Mouse (Mus musculus): Measurements from ENCODE around the gene Erp44.

GRCm38 (mm10) chr4:48242482-48242881 is 36.9 kb downstream of the Erp44 start:
- TF ChIP-seq POLR2A (IDR thresholded peaks at IDR 0.05; ENCODE audit: borderline replicate concordance, extremely low read depth, insufficient read depth, insufficient read length, poor library complexity, severe bottlenecking), result no peak
- TF ChIP-seq CTCF (IDR thresholded peaks at IDR 0.05; ENCODE audit: borderline replicate concordance, extremely low read depth, insufficient read depth, insufficient read length), result no peak
